Mouse (Mus musculus): ENCODE data around the gene Qprt.

The Qprt gene

GRCm38 (mm10) chr7:127134821-127135447 is 12.9 kb upstream of the Qprt start:
- CTCF ChIA-PET, result interaction anchor here (0.6 kb wide), 1 partner anchor 126 kb away, joined by 9 read pairs; no protein-coding TSS in a partner anchor

GRCm38 (mm10) chr7:127133125-127133524 is 11.1 kb upstream of the Qprt start:
- CTCF ChIA-PET, result interaction anchor here (0.6 kb wide), 1 partner anchor 77 kb away, joined by 17 read pairs; no protein-coding TSS in a partner anchor

- CTCF ChIA-PET, result interaction anchor here (1.0 kb wide), 1 partner anchor 10 kb away, joined by 3 read pairs; no protein-coding TSS in a partner anchor
Observed at GRCm38 (mm10) chr7:127129638-127130037, 7.6 kb upstream of the Qprt start.

GRCm38 (mm10) chr7:127121061-127121910 is 740 bp downstream of the Qprt start:
- CTCF ChIA-PET, result no interaction called here

DNA sequence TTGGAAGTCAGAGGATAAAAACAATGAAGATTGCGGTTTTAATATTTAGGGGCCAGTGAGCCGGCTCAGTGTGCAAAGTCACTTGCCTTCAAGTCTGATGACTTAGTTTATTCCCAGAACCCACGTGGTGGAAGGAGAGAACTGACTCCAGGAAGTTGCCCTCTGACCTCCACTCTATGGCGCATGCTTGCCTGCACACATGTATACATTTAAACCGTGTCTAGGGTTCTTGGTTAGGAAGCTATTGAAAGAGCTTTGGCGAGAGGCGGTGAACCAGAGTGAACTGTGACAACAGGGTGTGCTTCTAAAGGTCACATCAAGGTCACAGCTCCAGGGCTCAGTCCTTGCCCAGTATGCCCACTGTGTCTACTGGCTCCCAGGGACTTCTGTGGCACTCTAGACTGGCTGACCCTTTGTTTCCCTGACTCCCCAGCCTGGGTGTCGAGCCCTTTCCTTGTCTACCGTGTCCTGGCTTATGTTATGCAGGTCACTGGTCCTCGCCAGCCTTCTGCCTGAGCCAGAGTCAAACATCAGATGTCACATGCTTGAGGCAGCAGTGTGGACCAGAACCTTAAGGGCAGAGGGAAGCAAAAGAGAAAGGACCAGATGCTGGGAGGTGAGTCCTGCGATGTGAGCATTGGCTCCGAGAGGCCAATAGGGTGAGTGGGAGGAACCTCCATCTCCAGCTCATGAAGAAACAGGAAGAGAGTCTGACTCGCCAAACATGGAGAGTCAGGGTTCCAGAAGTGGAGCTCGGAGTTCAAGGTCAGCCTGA is 3.2 kb downstream of the Qprt start:
- CTCF ChIA-PET, result interaction anchor here (0.7 kb wide), 1 partner anchor 11 kb away, joined by 3 read pairs; no protein-coding TSS in a partner anchor

- CTCF ChIA-PET, result no interaction called here
Observed at GRCm38 (mm10) chr7:127117948-127118347, 4.1 kb downstream of the Qprt start.

- CTCF ChIA-PET, result no interaction called here
Observed at GRCm38 (mm10) chr7:127116331-127116935, 5.6 kb downstream of the Qprt start.

DNA sequence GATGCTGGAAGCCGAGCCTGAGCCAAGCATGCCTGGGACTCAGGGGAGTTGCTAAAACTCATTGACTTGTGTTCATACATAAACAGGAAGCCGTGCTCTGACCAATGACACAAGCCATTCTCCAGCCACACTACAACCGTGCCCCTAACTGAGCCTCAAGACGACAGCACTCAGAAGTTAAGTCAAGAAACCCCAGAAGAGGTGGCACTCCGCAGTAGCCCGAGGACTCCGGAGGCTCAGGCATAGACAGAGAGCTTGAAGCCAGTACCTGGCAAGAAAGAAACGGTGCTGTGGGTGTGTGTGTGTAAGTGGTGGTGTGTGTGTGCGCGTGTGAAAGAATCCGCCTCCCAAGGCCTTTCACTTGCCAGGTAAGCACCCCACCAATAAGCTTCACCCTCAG is 7.1 kb downstream of the Qprt start:
- CTCF ChIA-PET, result interaction anchor here (0.7 to 0.8 kb wide), 2 partner anchors 391 to 1289 kb away, joined by 3 to 7 read pairs; no protein-coding TSS in a partner anchor

- CTCF ChIA-PET, result interaction anchor here (0.6 to 0.7 kb wide), 4 partner anchors 9 to 86 kb away, joined by 4 to 9 read pairs (median 6); no protein-coding TSS in a partner anchor
Observed at GRCm38 (mm10) chr7:127113614-127114259, 8.3 kb downstream of the Qprt start.

DNA sequence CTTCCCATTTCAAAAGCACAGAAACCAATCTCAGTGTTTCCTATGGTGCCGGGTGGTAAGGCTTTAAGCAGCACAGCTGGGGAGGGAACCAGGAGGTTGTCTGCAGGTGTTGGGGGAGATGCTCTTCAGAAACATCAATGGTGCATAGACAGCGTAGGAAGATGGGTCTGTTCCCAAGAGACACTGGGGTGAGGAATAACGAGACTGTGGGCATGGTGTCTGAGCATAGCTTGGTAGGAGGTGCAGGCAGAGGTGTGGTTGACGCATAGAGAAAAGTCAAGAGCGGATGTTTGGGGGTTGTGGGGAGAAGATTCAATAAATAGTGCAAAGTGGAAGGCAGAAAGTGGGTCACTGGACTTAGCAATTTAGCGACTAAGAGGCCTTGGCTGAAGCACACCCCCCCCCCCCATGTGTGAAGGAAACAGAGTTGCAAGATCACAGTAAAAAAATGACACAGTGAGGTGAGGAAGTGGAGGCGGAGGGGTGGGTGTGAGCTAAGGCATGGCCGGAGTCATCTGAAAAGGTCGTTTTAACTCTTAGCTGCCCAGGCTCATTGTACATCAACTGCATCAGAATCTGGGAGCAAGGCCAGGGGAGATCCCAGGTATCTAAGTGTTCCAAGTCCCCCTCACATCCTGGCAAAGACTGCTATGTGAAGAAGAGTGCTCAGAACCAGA is 9.0 kb downstream of the Qprt start:
- CTCF ChIA-PET, result interaction anchor here (0.6 to 0.7 kb wide), 3 partner anchors 61 to 149 kb away, joined by 5 to 8 read pairs (median 5); no protein-coding TSS in a partner anchor

- CTCF ChIA-PET, result interaction anchor here (0.6 to 0.7 kb wide), 3 partner anchors 148 to 408 kb away, joined by 4 to 5 read pairs (median 4); no protein-coding TSS in a partner anchor
Observed at GRCm38 (mm10) chr7:127112251-127112841, 9.7 kb downstream of the Qprt start.

- CTCF ChIA-PET, result interaction anchor here (0.6 to 0.7 kb wide), 3 partner anchors 84 to 382 kb away, joined by 3 to 7 read pairs (median 4); no protein-coding TSS in a partner anchor
Observed at GRCm38 (mm10) chr7:127111461-127111860, 10.6 kb downstream of the Qprt start.

DNA sequence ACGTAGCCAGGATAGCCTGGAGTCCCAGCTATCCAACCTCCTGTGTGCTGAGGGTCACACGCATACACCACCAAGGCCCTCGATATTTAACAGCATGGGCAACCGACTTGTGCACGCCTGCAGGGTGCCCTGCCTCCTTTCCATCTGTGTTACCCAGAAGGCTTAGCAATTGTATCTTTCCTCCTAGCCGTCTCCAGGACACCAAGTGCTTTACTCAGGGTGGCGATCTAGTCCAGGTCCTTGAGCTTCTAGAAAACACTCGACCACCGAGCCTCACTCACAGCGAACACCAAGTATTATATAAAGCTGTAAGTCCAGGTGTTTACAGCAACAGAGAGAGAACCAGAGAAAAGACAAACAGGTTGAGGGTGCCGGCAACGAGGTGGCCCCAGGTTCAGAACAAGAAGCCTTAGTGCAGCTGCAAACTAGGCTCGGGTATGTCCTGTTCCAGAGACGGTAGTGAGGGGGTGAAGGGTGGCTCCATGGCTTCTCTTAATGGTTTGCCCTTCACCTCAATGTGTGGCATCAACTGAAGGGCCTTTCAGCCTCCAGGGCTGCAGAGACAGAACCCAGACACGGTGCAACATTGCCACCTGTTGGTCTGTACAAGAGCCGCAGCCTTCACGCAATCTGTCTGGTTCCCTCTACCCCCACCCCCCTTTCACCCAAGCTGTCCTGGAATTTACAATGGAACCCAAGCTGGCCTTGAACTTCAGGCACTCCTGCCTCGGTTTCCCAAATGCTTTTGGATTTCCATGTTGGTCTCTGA is 11.6 kb downstream of the Qprt start:
- CTCF ChIA-PET, result interaction anchor here (0.5 to 0.6 kb wide), 3 partner anchors 12 to 641 kb away, joined by 4 to 10 read pairs (median 9); no protein-coding TSS in a partner anchor

DNA sequence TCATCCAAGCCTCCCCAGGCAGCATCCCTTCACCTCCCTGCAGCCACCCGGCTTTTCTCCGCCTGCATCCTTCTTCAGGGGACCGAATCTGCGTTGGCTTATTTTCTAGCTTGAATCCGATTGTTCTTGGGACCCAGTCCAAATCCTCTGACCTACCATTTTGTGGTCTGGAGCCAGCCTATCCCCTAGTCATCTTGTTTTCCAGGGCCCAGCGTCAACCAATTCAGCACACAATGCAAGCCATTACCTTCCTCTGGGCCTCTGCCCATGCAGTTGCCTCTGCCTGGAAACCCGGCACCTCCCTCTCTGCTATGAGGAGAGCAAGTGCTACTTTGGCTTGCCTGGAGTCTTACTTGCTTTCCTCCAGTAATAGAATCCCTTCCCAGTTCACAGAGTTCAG is 16.5 kb downstream of the Qprt start:
- CTCF ChIA-PET, result interaction anchor here (0.7 kb wide), 1 partner anchor 160 kb away, joined by 3 read pairs; no protein-coding TSS in a partner anchor

- CTCF ChIA-PET, result interaction anchor here (0.7 to 1.1 kb wide), 2 partner anchors 76 to 88 kb away, joined by 3 to 4 read pairs; partner anchors contain the start of gene Pagr1b
Observed at GRCm38 (mm10) chr7:127104560-127105332, 17.3 kb downstream of the Qprt start.

- CTCF ChIA-PET, result interaction anchor here (0.7 to 1.1 kb wide), 2 partner anchors 75 to 87 kb away, joined by 3 to 4 read pairs; partner anchors contain the start of gene Pagr1b
Observed at GRCm38 (mm10) chr7:127103960-127104359, 18.1 kb downstream of the Qprt start.

GRCm38 (mm10) chr7:127102148-127102547 is 19.9 kb downstream of the Qprt start:
- CTCF ChIA-PET, result no interaction called here
